Mouse (Mus musculus): Measurements from ENCODE around the gene Kcmf1. TPM values are rescaled to one million over a fixed set of nuclear protein-coding genes. Genes with fewer than 3 reads are reported as not detected.

The Kcmf1 gene
- polyA plus RNA-seq, 1 experiment, result 517 TPM

- no peak overlapping the region for H3K27ac ChIP-seq (ENCODE audit: control insufficient read depth, insufficient read depth, low read depth, low read length)
- no peaks in the 10 kb centered on the region for H3K4me1 ChIP-seq (ENCODE audit: control insufficient read depth, insufficient read depth, low read length)
- no peaks in the 10 kb centered on the region for H3K27me3 ChIP-seq (ENCODE audit: control insufficient read depth, insufficient read depth, low read length)
- no peaks in the 10 kb centered on the region for H3K36me3 ChIP-seq (ENCODE audit: control insufficient read depth, insufficient read depth, low read length)
- TF ChIP-seq POLR2A (IDR thresholded peaks at IDR 0.05; ENCODE audit: control insufficient read depth, low read depth, low read length) (no peak), CTCF (IDR thresholded peaks at IDR 0.05; ENCODE audit: control insufficient read depth, insufficient read depth, insufficient replicate concordance, low read depth, low read length) (no peak)
- no peak overlapping the region for H3K4me3 ChIP-seq (ENCODE audit: control insufficient read depth, low read depth, low read length)
Observed at GRCm38 (mm10) chr6:72882222-72882621, 17.6 kb downstream of the Kcmf1 start.

- Histone ChIP-seq H3K36me3 (ENCODE audit: control insufficient read depth, insufficient read depth, low read length) (no peaks in the 10 kb centered on the region), H3K27me3 (ENCODE audit: control insufficient read depth, insufficient read depth, low read length) (no peaks in the 10 kb centered on the region), H3K27ac (ENCODE audit: control insufficient read depth, insufficient read depth, low read depth, low read length) (no peak overlapping the region), H3K4me1 (ENCODE audit: control insufficient read depth, insufficient read depth, low read length) (no peaks in the 10 kb centered on the region), H3K4me3 (ENCODE audit: control insufficient read depth, low read depth, low read length) (no peak overlapping the region)
- TF ChIP-seq POLR2A (IDR thresholded peaks at IDR 0.05; ENCODE audit: control insufficient read depth, low read depth, low read length) (no peak), CTCF (IDR thresholded peaks at IDR 0.05; ENCODE audit: control insufficient read depth, insufficient read depth, insufficient replicate concordance, low read depth, low read length) (no peak)
Observed at GRCm38 (mm10) chr6:72881619-72881979, 18.2 kb downstream of the Kcmf1 start.

GRCm38 (mm10) chr6:72880913-72881618, 18.7 kb downstream of the Kcmf1 start:
- Histone ChIP-seq H3K4me1 (ENCODE audit: control insufficient read depth, insufficient read depth, low read length) (no peaks in the 10 kb centered on the region), H3K36me3 (ENCODE audit: control insufficient read depth, insufficient read depth, low read length) (no peaks in the 10 kb centered on the region), H3K27ac (ENCODE audit: control insufficient read depth, insufficient read depth, low read depth, low read length) (no peak overlapping the region), H3K4me3 (ENCODE audit: control insufficient read depth, low read depth, low read length) (no peak overlapping the region), H3K27me3 (ENCODE audit: control insufficient read depth, insufficient read depth, low read length) (no peaks in the 10 kb centered on the region)
- TF ChIP-seq POLR2A (IDR thresholded peaks at IDR 0.05; ENCODE audit: control insufficient read depth, low read depth, low read length) (no peak), CTCF (IDR thresholded peaks at IDR 0.05; ENCODE audit: control insufficient read depth, insufficient read depth, insufficient replicate concordance, low read depth, low read length) (no peak)

GRCm38 (mm10) chr6:72876629-72877028, 23.1 kb downstream of the Kcmf1 start:
- Histone ChIP-seq H3K36me3 (ENCODE audit: control insufficient read depth, insufficient read depth, low read length) (no peaks in the 10 kb centered on the region), H3K27me3 (ENCODE audit: control insufficient read depth, insufficient read depth, low read length) (no peaks in the 10 kb centered on the region), H3K4me3 (ENCODE audit: control insufficient read depth, low read depth, low read length) (no peak overlapping the region), H3K27ac (ENCODE audit: control insufficient read depth, insufficient read depth, low read depth, low read length) (no peak overlapping the region), H3K4me1 (ENCODE audit: control insufficient read depth, insufficient read depth, low read length) (peaks cover 3% of the 10 kb centered on the region; the same call in 1 of the 2 replicates)
- TF ChIP-seq POLR2A (IDR thresholded peaks at IDR 0.05; ENCODE audit: control insufficient read depth, low read depth, low read length), result no peak
- no peak for TF ChIP-seq CTCF (IDR thresholded peaks at IDR 0.05; ENCODE audit: control insufficient read depth, insufficient read depth, insufficient replicate concordance, low read depth, low read length)

GRCm38 (mm10) chr6:72873338-72873737, 26.4 kb downstream of the Kcmf1 start:
- Histone ChIP-seq H3K4me3 (ENCODE audit: control insufficient read depth, low read depth, low read length) (no peak overlapping the region), H3K36me3 (ENCODE audit: control insufficient read depth, insufficient read depth, low read length) (no peaks in the 10 kb centered on the region), H3K27ac (ENCODE audit: control insufficient read depth, insufficient read depth, low read depth, low read length) (no peak overlapping the region), H3K4me1 (ENCODE audit: control insufficient read depth, insufficient read depth, low read length) (peaks cover 6% of the 10 kb centered on the region), H3K27me3 (ENCODE audit: control insufficient read depth, insufficient read depth, low read length) (no peaks in the 10 kb centered on the region)
- no peak for TF ChIP-seq CTCF (IDR thresholded peaks at IDR 0.05; ENCODE audit: control insufficient read depth, insufficient read depth, insufficient replicate concordance, low read depth, low read length)
- no peak for TF ChIP-seq POLR2A (IDR thresholded peaks at IDR 0.05; ENCODE audit: control insufficient read depth, low read depth, low read length)

- H3K4me1 ChIP-seq (ENCODE audit: control insufficient read depth, insufficient read depth, low read length), result peaks cover 7% of the 10 kb centered on the region
- H3K27ac ChIP-seq (ENCODE audit: control insufficient read depth, insufficient read depth, low read depth, low read length), result no peak overlapping the region
- TF ChIP-seq CTCF (IDR thresholded peaks at IDR 0.05; ENCODE audit: control insufficient read depth, insufficient read depth, insufficient replicate concordance, low read depth, low read length), result no peak
- TF ChIP-seq POLR2A (IDR thresholded peaks at IDR 0.05; ENCODE audit: control insufficient read depth, low read depth, low read length), result no peak
- no peaks in the 10 kb centered on the region for H3K36me3 ChIP-seq (ENCODE audit: control insufficient read depth, insufficient read depth, low read length)
- H3K27me3 ChIP-seq (ENCODE audit: control insufficient read depth, insufficient read depth, low read length), result no peaks in the 10 kb centered on the region
- H3K4me3 ChIP-seq (ENCODE audit: control insufficient read depth, low read depth, low read length), result no peak overlapping the region
Observed at GRCm38 (mm10) chr6:72872276-72872675, 27.5 kb downstream of the Kcmf1 start.

- Histone ChIP-seq H3K27me3 (ENCODE audit: control insufficient read depth, insufficient read depth, low read length) (no peaks in the 10 kb centered on the region), H3K4me3 (ENCODE audit: control insufficient read depth, low read depth, low read length) (no peak overlapping the region), H3K36me3 (ENCODE audit: control insufficient read depth, insufficient read depth, low read length) (no peaks in the 10 kb centered on the region), H3K27ac (ENCODE audit: control insufficient read depth, insufficient read depth, low read depth, low read length) (no peak overlapping the region), H3K4me1 (ENCODE audit: control insufficient read depth, insufficient read depth, low read length) (peaks cover 7% of the 10 kb centered on the region)
- TF ChIP-seq CTCF (IDR thresholded peaks at IDR 0.05; ENCODE audit: control insufficient read depth, insufficient read depth, insufficient replicate concordance, low read depth, low read length), result no peak
- no peak for TF ChIP-seq POLR2A (IDR thresholded peaks at IDR 0.05; ENCODE audit: control insufficient read depth, low read depth, low read length)
Observed at GRCm38 (mm10) chr6:72869601-72870000, 30.2 kb downstream of the Kcmf1 start.

All from testis, adult 2 months (tissue).